Mouse (Mus musculus): Measurements from ENCODE around the gene Stx5a.
"Not testable (repeated sequence)": the region's sequence is repeated elsewhere in the genome, so short reads cannot be mapped to it uniquely, and the experiment has no call there.

Stx5a gene

GRCm38 (mm10) chr19:8715868-8716766 is 25.1 kb upstream of the Stx5a start:
- no peak for DNase-seq (ENCODE audit: extremely low spot score, low spot score)

DNA sequence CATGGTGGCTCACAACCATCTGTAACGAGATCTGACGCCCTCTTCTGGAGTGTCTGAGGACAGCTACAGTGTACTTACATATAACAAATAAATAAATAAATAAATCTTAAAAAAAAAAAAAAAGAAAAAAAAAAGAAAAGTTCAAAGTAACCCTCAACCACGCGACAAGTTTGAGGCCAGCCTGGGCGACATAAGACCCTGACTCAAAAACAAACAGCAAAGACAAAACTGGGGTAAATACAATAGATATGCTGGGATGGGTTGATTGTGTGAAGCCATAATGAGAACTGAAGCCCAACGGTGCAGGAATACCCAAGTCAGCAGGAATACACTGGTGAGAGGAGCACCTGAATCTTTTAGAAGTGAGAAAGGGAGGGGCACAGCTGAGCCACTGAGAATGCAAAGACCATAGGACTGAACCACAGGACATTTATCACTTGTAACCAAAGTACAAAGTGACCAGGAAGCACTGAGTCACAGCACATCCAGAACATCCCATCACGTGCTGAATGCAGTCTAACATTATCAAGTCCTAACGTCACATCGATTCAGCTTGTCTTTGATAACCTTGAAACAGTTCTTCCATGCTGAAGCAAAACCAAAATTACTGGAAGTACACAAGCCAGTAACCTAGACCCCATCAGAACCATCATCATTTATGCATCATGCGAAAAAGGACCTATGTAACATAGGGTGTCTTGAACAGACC is 24.3 kb upstream of the Stx5a start:
- no peak for DNase-seq (ENCODE audit: extremely low spot score, low spot score)

GRCm38 (mm10) chr19:8718357-8718756 is 22.9 kb upstream of the Stx5a start:
- DNase-seq (ENCODE audit: extremely low spot score, low spot score), result peak; percentile 48

DNA sequence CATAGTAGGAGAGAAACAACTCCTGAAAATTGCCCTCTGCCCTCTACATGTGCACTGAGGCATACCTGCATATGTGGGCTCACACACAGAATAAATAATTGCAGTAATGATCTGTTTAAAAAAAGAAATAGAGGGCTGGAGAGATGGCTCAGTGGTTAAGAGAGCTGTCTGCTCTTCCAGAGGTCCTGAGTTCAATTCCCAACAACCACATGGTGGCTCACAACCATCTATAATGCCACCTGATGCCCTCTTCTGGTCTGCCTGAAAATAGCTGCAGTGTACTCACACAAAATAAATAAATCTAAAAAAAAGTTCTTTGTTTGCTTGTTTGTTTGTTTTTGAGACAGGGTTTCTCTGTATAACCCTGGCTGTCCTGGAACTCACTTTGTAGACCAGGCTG is 22.2 kb upstream of the Stx5a start:
- DNase-seq (ENCODE audit: extremely low spot score, low spot score), result not testable (repeated sequence)

GRCm38 (mm10) chr19:8721378-8721777 is 19.8 kb upstream of the Stx5a start:
- no peak for DNase-seq (ENCODE audit: extremely low spot score, low spot score)

GRCm38 (mm10) chr19:8722021-8722420 is 19.2 kb upstream of the Stx5a start:
- no peak for DNase-seq (ENCODE audit: extremely low spot score, low spot score)

DNA sequence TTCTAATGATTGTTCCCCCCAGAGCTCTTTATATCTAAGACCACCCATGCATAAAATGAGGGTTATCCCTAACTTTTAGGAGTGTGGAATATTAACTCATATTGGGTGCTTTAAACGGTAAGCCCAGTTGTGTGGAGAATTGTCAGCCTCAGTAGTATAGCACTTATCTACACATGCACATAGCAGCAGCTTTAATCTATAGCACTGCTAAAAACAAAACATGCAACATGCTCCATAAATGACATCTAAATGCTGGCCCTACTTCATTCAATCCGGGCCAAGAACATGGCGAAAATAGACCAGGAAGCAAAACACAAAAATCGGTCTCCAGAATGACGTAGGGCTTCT is 18.7 kb upstream of the Stx5a start:
- DNase-seq (ENCODE audit: extremely low spot score, low spot score), result no peak

- peak; percentile 93 for DNase-seq (ENCODE audit: extremely low spot score, low spot score)
Observed at GRCm38 (mm10) chr19:8722907-8723573, 18.2 kb upstream of the Stx5a start, which contains the start of gene Slc3a2. Gene Slc3a2, minus strand, starts transcription at chr19:8723369.

DNA sequence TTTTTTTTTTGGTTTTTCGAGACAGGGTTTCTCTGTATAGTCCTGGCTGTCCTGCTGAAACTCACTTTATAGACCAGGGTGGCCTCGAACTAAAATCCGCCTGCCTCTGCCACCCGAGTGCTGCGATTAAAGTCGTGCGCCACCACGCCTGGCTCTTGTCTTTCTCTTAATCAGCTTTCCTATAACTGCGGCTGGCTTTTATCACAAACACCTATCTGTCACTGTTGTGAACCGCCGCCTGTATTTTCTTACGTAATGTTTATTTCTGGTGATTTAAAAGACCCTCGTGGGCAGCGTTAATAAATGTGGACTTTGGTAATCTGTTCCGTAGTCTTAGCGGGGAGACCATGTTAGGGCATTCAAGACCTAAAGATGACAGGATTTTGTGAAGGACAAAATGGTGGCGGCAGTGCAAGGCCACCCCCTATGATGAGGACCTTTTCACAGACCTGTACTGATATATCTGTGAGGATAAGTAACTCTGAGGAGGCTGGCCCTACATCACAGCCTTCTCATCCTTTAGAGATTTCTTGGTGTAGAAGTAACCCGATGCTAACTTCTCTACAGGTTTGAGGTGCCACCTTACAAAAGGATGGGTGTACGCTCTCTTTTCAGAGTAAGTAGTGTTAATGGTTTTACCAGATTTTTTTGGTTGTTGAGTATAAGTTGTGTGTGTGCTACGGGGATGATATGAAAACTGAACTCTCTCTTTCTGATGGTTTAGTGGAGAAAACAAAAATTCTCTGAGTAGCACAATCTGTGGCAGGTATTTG is 17.5 kb upstream of the Stx5a start:
- peak; percentile 45 for DNase-seq (ENCODE audit: extremely low spot score, low spot score)

DNA sequence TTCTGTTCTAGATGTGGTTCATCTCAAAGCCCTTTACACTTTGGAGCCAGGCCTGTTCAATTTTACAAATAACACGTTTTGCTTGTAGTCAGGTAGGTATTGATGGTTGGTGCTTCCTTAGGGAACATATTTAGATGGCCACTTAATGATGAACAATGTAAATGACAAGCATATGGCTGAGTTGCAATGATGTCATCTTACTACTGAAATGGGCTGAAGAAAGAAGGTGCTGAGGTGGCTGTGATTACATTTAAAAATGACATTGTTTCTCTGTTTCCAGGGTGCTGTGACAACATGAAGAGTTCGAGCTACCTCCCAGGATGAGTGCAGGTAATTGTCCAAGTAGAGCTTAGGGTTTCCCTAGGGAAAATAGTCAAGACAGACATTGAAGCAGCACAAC is 16.8 kb upstream of the Stx5a start:
- no peak for DNase-seq (ENCODE audit: extremely low spot score, low spot score)

DNA sequence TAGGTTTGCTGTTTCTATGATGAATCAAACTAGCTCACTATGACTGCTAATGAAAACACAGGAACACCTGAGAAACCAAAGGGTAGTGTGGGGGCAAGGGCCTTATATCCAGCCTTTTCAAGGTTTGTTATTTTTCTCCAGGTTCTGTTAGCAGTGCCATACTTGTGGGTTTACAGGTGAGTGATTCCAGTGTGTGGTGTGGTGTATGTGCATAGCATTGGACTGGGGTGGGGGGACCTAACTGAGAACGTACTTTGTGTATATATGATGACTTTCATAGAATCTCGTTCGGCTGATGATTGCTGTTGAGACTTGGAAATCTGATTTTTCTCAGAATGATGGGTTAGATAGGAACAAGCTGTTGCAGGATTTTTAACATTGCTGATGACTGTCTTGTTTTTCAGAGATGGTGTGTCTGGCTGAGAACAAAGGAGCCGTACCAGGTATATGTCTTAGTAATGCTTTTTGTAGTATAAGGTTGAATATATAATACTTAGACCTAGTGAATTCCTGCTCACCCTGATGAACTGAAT is 16.1 kb upstream of the Stx5a start:
- no peak for DNase-seq (ENCODE audit: extremely low spot score, low spot score)

DNA sequence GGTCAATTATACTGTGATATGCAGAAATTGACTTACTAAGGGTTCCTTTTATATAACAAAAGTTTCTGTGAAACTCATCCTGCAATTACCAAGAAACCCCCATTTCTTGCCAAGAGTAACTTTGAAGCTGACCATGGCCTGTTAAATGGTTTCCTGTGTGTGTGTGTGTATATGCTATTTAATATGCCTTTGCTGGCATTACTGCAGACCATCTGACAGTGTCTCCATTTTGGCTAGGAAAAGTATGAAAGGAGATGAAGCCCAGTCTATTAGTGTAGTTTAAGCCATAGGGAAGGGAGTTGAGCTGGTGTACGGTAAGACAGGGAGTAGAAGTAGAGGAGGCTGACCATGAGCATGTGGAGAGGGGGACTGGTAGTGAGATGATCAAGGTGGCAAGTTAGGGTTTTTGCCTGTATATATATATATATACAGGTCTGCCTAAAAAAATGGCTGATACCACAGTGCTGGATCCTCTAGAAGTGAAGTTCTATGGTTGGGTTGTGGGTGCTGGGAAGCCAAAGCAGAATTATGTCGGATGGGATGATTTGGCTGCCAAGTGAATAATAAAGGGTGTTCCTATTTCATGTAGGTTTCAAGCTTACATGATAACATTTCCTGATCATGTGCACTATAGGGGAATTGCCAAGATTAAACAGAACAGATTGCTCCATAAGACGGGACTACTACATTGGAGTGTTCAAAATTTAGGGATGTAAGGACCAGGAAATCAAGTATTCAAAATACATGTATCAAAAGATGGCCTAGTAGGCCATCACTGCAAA is 14.4 kb upstream of the Stx5a start:
- no peak for DNase-seq (ENCODE audit: extremely low spot score, low spot score)

DNA sequence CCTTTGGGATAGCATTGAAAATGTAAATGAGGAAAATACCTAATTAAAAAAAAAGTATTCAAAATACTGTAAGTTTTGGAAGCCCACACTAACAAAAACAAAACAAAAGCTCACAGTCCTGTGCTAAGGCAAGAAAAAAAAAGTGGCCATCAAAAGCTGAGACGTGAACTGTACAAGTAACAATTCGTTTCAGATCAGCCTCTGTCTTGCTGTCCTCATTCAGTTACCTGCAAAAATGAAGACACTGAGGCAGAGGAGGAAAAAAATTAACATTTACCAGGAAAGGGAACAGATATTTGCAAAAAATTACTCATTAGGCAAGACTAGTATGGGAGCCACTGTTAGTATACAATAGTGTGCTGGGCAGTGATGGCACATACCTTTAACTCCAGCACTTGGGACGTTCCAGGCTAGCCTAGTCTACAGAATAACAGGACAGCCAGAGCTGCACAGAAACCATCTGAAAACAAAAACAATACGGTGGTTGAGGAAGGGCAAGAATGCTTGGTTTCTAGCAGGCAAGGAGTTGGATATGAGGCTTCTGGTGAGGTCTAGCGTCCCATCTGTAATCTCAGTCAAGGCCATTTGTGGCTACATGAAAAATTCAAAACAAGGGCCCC is 13.6 kb upstream of the Stx5a start:
- no peak for DNase-seq (ENCODE audit: extremely low spot score, low spot score)

- not testable (repeated sequence) for DNase-seq (ENCODE audit: extremely low spot score, low spot score)
Observed at GRCm38 (mm10) chr19:8728335-8729099, 12.7 kb upstream of the Stx5a start.

GRCm38 (mm10) chr19:8734334-8734733 is 6.9 kb upstream of the Stx5a start:
- DNase-seq (ENCODE audit: extremely low spot score, low spot score), result no peak

GRCm38 (mm10) chr19:8735389-8736159 is 5.6 kb upstream of the Stx5a start, which contains the start of gene Wdr74:
Gene Wdr74, plus strand, starts transcription at chr19:8735827.
- DNase-seq (ENCODE audit: extremely low spot score, low spot score), result peak; percentile 92

- DNase-seq (ENCODE audit: extremely low spot score, low spot score), result no peak
Observed at GRCm38 (mm10) chr19:8736160-8736467, 5.1 kb upstream of the Stx5a start.

GRCm38 (mm10) chr19:8738911-8739310 is 2.3 kb upstream of the Stx5a start:
- no peak for DNase-seq (ENCODE audit: extremely low spot score, low spot score)
